Mouse (Mus musculus): ENCODE data around the gene Gmpr. TPM values are rescaled to one million over a fixed set of nuclear protein-coding genes. Genes with fewer than 3 reads are reported as not detected.
A peak's percentile ranks its signal among the peaks of the same experiment; 100 is the strongest.
"Not testable (repeated sequence)": the region's sequence is repeated elsewhere in the genome, so short reads cannot be mapped to it uniquely, and the experiment has no call there.

The Gmpr gene
- polyA plus RNA-seq, 1 experiment: 10.9 TPM

DNA sequence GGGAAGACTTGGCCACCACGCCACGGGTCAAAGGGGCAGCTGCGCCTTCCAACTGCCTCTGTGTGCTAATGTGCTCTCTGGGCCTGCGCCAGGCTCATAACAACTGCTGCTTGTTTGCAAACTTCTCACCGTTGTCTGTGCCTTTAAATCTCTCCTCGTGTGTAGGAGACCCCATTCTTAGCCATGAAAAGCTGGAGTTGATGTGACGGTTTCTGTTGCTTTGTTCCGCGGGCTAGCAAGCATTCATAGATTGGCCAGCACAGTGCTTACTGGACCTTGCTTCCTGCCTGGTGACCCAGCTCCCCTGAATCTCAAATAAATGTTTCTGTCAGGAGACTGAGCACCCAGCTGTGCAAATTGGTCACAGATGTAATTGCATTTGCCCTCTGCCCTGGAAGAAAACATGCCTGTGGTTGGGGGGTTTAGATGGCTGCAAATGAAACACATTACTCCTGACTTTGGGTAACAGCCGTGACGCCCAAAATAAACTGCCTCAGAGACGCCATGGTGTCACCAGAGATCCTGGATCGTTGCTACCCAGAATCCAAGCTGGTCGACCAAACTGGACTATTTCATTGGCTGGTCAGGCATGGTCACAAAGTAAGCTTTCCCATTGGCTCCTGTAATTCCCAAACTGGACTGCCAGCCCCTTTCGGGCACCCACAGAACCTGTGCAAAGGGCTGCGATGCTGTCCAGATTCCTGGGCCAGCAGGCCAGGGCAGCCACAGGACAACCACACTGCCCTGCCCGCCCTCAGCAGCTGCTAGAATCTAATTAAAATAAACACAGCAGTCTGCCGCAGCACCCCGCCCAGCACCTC, 37.6 kb upstream of the Gmpr start:
- Histone ChIP-seq H3K4me3 (replicated peaks; ENCODE audit: control insufficient read depth, low read depth, low read length) (no peak overlapping the region), H3K27ac (ENCODE audit: control insufficient read depth, insufficient read depth, low read depth, low read length, poor library complexity) (peak overlapping the region; percentile 95), H3K4me1 (ENCODE audit: control insufficient read depth, insufficient read depth, low read length) (no peaks in the 10 kb centered on the region; the same call in 1 of the 2 replicates)
- TF ChIP-seq CTCF (IDR thresholded peaks at IDR 0.05; ENCODE audit: control insufficient read depth, insufficient read depth, low read length) (no peak), POLR2A (IDR thresholded peaks at IDR 0.05; ENCODE audit: borderline replicate concordance, control insufficient read depth, low read depth, low read length) (peak; percentile 22; the same call in 1 of the 2 replicates)
- 75% methylated on average over 19 of the region's 19 CpGs for WGBS

DNA sequence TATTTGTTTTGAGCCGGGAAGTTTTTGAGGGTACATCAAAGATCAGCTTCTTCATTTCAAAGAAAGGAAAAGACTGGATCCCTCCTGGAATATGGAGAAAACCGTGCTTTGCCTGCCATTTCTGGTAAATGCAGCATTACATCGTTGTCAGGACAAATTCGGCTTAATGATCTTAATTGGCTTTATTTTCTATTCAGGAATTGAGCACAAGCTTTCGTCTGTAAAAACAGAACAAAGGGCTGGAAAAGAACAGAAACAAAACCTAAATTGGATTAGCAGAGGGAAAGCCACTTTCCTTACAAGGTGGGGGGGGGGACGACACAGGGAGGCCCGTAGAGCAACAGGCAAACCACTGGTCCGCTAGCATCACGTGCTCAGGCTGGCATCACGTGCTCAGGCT, 33.9 kb upstream of the Gmpr start:
- 77% methylated on average over 10 of the region's 10 CpGs for WGBS
- Histone ChIP-seq H3K27ac (ENCODE audit: control insufficient read depth, insufficient read depth, low read depth, low read length, poor library complexity) (no peak overlapping the region), H3K4me1 (ENCODE audit: control insufficient read depth, insufficient read depth, low read length) (no peaks in the 10 kb centered on the region; the same call in 1 of the 2 replicates), H3K4me3 (replicated peaks; ENCODE audit: control insufficient read depth, low read depth, low read length) (no peak overlapping the region)
- TF ChIP-seq POLR2A (IDR thresholded peaks at IDR 0.05; ENCODE audit: borderline replicate concordance, control insufficient read depth, low read depth, low read length) (no peak), CTCF (IDR thresholded peaks at IDR 0.05; ENCODE audit: control insufficient read depth, insufficient read depth, low read length) (no peak)

DNA sequence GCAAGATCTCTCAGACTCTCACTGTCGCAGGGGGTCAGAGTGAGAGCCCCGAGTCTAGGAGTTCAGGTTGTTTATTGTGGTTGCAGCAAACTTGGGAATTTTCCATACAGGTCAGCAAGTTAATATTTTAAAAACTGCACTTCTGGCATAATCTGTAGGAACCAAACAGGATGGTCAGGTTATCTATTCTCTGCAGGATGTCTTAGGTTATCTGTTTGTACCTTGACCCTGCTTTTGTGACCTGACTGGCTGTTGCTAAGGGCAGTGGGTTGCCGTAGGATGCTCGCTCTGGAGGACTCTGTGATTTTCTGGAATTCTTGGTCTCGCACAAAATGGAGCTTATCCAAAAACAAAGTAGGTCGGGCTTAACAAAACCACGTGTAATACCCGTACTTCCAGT, 31.9 kb upstream of the Gmpr start:
- no peaks in the 10 kb centered on the region for H3K4me1 ChIP-seq (ENCODE audit: control insufficient read depth, insufficient read depth, low read length)
- WGBS: 73% methylated on average over 8 of the region's 8 CpGs
- TF ChIP-seq CTCF (IDR thresholded peaks at IDR 0.05; ENCODE audit: control insufficient read depth, insufficient read depth, low read length) (no peak), POLR2A (IDR thresholded peaks at IDR 0.05; ENCODE audit: borderline replicate concordance, control insufficient read depth, low read depth, low read length) (no peak)
- H3K27ac ChIP-seq (ENCODE audit: control insufficient read depth, insufficient read depth, low read depth, low read length, poor library complexity): no peak overlapping the region
- H3K4me3 ChIP-seq (replicated peaks; ENCODE audit: control insufficient read depth, low read depth, low read length): no peak overlapping the region

DNA sequence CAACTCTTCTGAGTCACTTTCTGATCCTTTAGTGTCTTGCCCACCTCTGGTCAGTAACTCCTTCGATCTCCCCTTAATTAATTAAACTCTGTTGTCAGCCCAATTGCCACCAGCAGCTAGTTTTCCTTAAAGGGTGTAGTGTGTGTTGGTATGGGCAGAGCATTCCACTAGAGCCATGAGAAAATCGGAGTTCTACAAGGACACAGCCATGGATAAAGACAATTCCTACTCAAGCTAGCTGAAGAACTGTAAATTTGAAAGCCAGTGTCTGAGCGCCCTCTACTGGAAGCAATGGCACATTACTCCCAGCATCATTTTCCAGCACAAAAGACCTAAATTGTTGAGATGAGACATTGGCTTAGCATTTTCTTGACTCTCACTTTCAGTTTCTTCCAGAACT, 30.1 kb upstream of the Gmpr start:
- no peaks in the 10 kb centered on the region for H3K4me1 ChIP-seq (ENCODE audit: control insufficient read depth, insufficient read depth, low read length)
- 31% methylated on average over 3 of the region's 3 CpGs for WGBS
- H3K27ac ChIP-seq (ENCODE audit: control insufficient read depth, insufficient read depth, low read depth, low read length, poor library complexity): no peak overlapping the region
- no peak overlapping the region for H3K4me3 ChIP-seq (replicated peaks; ENCODE audit: control insufficient read depth, low read depth, low read length)
- 0 out of 2 replicates have a peak, but pooled peaks have one; percentile 39 for TF ChIP-seq CTCF (IDR thresholded peaks at IDR 0.05; ENCODE audit: control insufficient read depth, insufficient read depth, low read length)
- TF ChIP-seq POLR2A (IDR thresholded peaks at IDR 0.05; ENCODE audit: borderline replicate concordance, control insufficient read depth, low read depth, low read length): no peak

DNA sequence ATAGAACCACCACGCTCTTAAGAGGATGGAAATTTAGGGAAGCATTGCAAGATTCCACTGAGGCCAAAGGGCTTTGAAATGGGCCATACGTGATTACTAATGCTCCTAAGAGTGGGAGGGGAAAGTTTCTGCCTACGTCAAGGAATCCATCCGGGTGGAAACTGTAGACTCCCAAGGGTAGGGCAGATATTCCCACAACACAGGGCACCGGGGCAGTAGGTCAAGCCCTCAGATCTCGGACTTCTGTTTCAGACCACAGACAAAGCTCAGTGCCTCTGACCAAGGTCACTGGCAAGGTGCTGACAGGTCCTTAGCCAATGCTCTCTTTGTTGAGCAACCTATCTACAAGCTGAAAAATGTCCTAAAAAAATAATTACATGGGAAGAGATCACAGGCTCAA, 27.3 kb upstream of the Gmpr start:
- Histone ChIP-seq H3K4me1 (ENCODE audit: control insufficient read depth, insufficient read depth, low read length) (no peaks in the 10 kb centered on the region), H3K4me3 (replicated peaks; ENCODE audit: control insufficient read depth, low read depth, low read length) (no peak overlapping the region), H3K27ac (ENCODE audit: control insufficient read depth, insufficient read depth, low read depth, low read length, poor library complexity) (no peak overlapping the region)
- no peak for TF ChIP-seq POLR2A (IDR thresholded peaks at IDR 0.05; ENCODE audit: borderline replicate concordance, control insufficient read depth, low read depth, low read length)
- 83% methylated on average over 6 of the region's 6 CpGs for WGBS

DNA sequence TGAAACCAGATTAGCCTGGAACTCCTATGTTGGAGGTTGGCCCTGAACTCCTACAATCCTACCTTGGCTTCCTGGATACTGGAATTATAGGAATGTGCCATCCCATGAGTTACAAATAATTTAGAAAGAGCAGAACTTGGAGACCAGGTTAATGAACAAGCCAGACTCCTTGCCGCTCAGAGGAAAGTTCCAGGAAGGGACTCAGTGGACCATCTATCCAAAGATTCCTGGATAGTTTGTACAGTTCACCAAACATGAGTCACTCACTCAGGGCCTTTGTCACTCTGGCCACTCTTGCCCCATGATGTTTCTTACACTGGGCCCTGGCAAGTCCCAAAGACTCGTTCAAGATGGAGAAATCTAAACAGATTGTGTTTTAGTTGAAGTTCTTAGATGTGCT, 24.0 kb upstream of the Gmpr start:
- Histone ChIP-seq H3K4me3 (replicated peaks; ENCODE audit: control insufficient read depth, low read depth, low read length) (no peak overlapping the region), H3K27ac (ENCODE audit: control insufficient read depth, insufficient read depth, low read depth, low read length, poor library complexity) (no peak overlapping the region), H3K4me1 (ENCODE audit: control insufficient read depth, insufficient read depth, low read length) (no peaks in the 10 kb centered on the region)
- whole genome bisulfite sequencing: 84% methylated on average over 2 of the region's 2 CpGs
- no peak for TF ChIP-seq CTCF (IDR thresholded peaks at IDR 0.05; ENCODE audit: control insufficient read depth, insufficient read depth, low read length)
- no peak for TF ChIP-seq POLR2A (IDR thresholded peaks at IDR 0.05; ENCODE audit: borderline replicate concordance, control insufficient read depth, low read depth, low read length)

DNA sequence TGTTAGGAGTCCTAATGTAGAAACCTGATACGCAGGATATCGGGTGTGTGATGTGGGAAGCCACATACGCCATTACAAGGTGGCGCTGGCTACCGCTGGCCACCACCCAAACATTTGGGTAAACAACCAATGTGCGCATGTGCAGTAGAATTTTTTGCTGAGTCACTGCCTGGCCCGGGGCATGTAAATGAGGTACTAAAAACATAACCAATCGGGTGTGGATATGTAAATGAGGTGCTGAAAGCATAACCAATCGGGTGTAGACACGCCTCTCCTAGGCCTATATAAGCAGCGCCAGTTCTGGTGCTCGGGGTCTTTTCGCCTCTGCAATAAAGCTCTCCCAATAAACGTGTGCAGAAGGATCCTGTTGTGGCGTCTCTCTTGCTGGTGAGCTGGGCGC, 23.3 kb upstream of the Gmpr start:
- not testable (repeated sequence) for H3K27ac ChIP-seq (ENCODE audit: control insufficient read depth, insufficient read depth, low read depth, low read length, poor library complexity); H3K4me1 ChIP-seq (ENCODE audit: control insufficient read depth, insufficient read depth, low read length); H3K4me3 ChIP-seq (replicated peaks; ENCODE audit: control insufficient read depth, low read depth, low read length)
- 90% methylated on average over 16 of the region's 16 CpGs for WGBS

DNA sequence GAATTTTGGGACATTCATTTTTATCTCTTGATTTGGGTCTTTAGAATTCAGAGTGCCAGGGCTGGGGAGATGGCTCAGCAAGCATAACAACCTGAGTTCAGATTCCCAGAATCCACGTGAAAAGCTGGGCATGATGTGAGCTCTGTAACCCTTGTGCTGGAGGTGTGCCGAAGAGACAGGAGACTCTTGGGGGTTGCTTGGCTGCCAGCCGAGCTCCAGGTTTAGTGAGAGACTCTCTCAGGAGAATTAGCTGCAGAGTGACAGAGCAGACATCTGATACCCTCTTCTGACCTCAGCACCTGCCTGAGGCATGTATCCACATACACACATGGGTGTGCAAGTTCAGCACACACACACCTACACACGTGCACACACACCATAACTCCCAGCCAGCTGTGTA, 21.6 kb upstream of the Gmpr start:
- 79% methylated on average over 4 of the region's 4 CpGs for WGBS
- Histone ChIP-seq H3K4me1 (ENCODE audit: control insufficient read depth, insufficient read depth, low read length) (no peaks in the 10 kb centered on the region), H3K4me3 (replicated peaks; ENCODE audit: control insufficient read depth, low read depth, low read length) (no peak overlapping the region), H3K27ac (ENCODE audit: control insufficient read depth, insufficient read depth, low read depth, low read length, poor library complexity) (no peak overlapping the region)
- TF ChIP-seq POLR2A (IDR thresholded peaks at IDR 0.05; ENCODE audit: borderline replicate concordance, control insufficient read depth, low read depth, low read length): no peak

DNA sequence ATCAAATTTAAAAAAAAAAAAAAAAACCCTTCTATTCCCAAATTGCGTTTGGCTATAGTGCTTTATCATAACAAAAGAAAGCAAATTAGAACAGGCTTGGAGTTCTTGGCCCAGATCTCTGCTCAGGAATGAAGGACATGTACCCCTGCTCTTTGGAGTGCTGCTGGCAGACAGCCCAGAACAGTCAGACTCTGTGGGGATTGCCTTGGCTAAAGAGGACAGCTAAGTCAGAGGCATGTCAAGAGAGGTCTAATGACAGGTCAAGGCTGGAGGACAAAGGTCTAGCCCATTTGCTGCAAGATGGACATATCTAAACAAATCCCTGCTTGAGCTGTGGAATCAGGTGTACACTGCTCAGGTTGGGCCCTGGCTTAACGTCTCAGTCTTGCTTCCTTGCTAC, 20.6 kb upstream of the Gmpr start:
- Histone ChIP-seq H3K4me3 (replicated peaks; ENCODE audit: control insufficient read depth, low read depth, low read length) (no peak overlapping the region), H3K4me1 (ENCODE audit: control insufficient read depth, insufficient read depth, low read length) (no peaks in the 10 kb centered on the region), H3K27ac (ENCODE audit: control insufficient read depth, insufficient read depth, low read depth, low read length, poor library complexity) (no peak overlapping the region)
- no peak for TF ChIP-seq CTCF (IDR thresholded peaks at IDR 0.05; ENCODE audit: control insufficient read depth, insufficient read depth, low read length)
- no peak for TF ChIP-seq POLR2A (IDR thresholded peaks at IDR 0.05; ENCODE audit: borderline replicate concordance, control insufficient read depth, low read depth, low read length)
- 85% methylated on average over 2 of the region's 2 CpGs for WGBS
